Mouse (Mus musculus) gastrocnemius, postnatal 4 days (tissue): ENCODE results near the gene Itprip. TPM values are rescaled to one million over a fixed set of nuclear protein-coding genes. Genes with fewer than 3 reads are reported as not detected.

Experiments used
- DNase-seq, 2 experiments: peaks; one replicate each; pipeline ENCODE4 v3.0.0; 2021 to 2022; ENCODE audit warnings: low spot score in 2 of 2, mixed read lengths in 2 of 2
- total RNA-seq, 2 experiments: library from RNA; stranded (reverse); gene quantifications; 2 replicates each; pipeline ENCODE4 v1.2.3; 2021

Gene Itprip
- total RNA-seq, 2 experiments from 2014 or later, result 2.9 to 4.3 TPM

GRCm38 (mm10) chr19:47886617-47887016 is 32.5 kb downstream of the Itprip start:
- no peak for DNase-seq

- DNase-seq, result no peak
Observed at GRCm38 (mm10) chr19:47885886-47886285, 33.2 kb downstream of the Itprip start.

- no peak for DNase-seq
Observed at GRCm38 (mm10) chr19:47885191-47885743, 33.8 kb downstream of the Itprip start.

- no peak for DNase-seq
Observed at GRCm38 (mm10) chr19:47884296-47885085, 34.6 kb downstream of the Itprip start.

GRCm38 (mm10) chr19:47882882-47883254 is 36.2 kb downstream of the Itprip start:
- DNase-seq, result no peak

- peak; percentile 72 to 78 for DNase-seq
Observed at GRCm38 (mm10) chr19:47882151-47882881, 36.8 kb downstream of the Itprip start.

- DNase-seq, result no peak
Observed at GRCm38 (mm10) chr19:47881538-47881937, 37.6 kb downstream of the Itprip start.

GRCm38 (mm10) chr19:47876252-47876651 is 42.8 kb downstream of the Itprip start:
- no peak for DNase-seq

- DNase-seq, result no peak
Observed at GRCm38 (mm10) chr19:47871515-47871914, 47.6 kb downstream of the Itprip start.

GRCm38 (mm10) chr19:47870102-47870666 is 48.9 kb downstream of the Itprip start:
- no peak for DNase-seq

GRCm38 (mm10) chr19:47869516-47869915 is 49.6 kb downstream of the Itprip start:
- DNase-seq, result no peak

- no peak for DNase-seq
Observed at GRCm38 (mm10) chr19:47868951-47869350, 50.1 kb downstream of the Itprip start.

GRCm38 (mm10) chr19:47867628-47868175 is 51.4 kb downstream of the Itprip start:
- DNase-seq, result peak in 1 of 2 experiments; percentile 2

GRCm38 (mm10) chr19:47865353-47865947 is 53.6 kb downstream of the Itprip start, which contains the start of gene Gsto2:
Gsto2 (plus strand) TSS chr19:47865534.
- peak; percentile 89 to 93 for DNase-seq

- DNase-seq, result no peak
Observed at GRCm38 (mm10) chr19:47864721-47865120, 54.4 kb downstream of the Itprip start.

GRCm38 (mm10) chr19:47864051-47864450 is 55.0 kb downstream of the Itprip start:
- DNase-seq, result peak in 1 of 2 experiments; percentile 4

- no peak for DNase-seq
Observed at GRCm38 (mm10) chr19:47862581-47862980, 56.5 kb downstream of the Itprip start.

- DNase-seq, result no peak
Observed at GRCm38 (mm10) chr19:47859180-47859579, 59.9 kb downstream of the Itprip start.

GRCm38 (mm10) chr19:47857957-47858942 is 60.8 kb downstream of the Itprip start:
- no peak for DNase-seq
